Mouse (Mus musculus) hindbrain, postnatal 0 days (tissue): ENCODE results near the gene Actn3. TPM values are rescaled to one million over a fixed set of nuclear protein-coding genes. Genes with fewer than 3 reads are reported as not detected.
"Not testable (repeated sequence)": the region's sequence is repeated elsewhere in the genome, so short reads cannot be mapped to it uniquely, and the experiment has no call there.

Experiments used
- ATAC-seq: fragments of 200-750 bp; cut with Nextera tagmentation; 2 replicates; pipeline ENCODE4 v1.8.0; 2017; ENCODE audit warnings: mild to moderate bottlenecking, moderate TSS enrichment, moderate library complexity
- DNase-seq: peaks from one replicate; pipeline ENCODE4 v3.0.0-alpha.2; 2015; ENCODE audit warnings: low spot score
- H3K27ac ChIP-seq: fragments of 300-500 bp; sonication (generic); 2 replicates; pipeline ENCODE4 v1.5.1; 2014; ENCODE audit warnings: mild to moderate bottlenecking
- H3K27me3 ChIP-seq: fragments of 300-500 bp; sonication (generic); 2 replicates; pipeline ENCODE4 v1.6.1; 2014; ENCODE audit warnings: low read length, mixed read lengths; ENCODE audit not compliant: insufficient read depth
- H3K36me3 ChIP-seq: fragments of 300-500 bp; sonication (generic); 2 replicates; pipeline ENCODE4 v1.6.1; 2014; ENCODE audit warnings: low read length, mixed read lengths; ENCODE audit not compliant: insufficient read depth
- H3K4me1 ChIP-seq: fragments of 300-500 bp; sonication (generic); 2 replicates; pipeline ENCODE4 v1.6.1; 2014; ENCODE audit warnings: antibody characterized with exemption, low read length, mixed read lengths; ENCODE audit not compliant: insufficient read depth
- H3K4me2 ChIP-seq: fragments of 300-500 bp; sonication (generic); 2 replicates; pipeline ENCODE4 v1.6.1; 2014; ENCODE audit warnings: low read depth, mild to moderate bottlenecking, low read length, moderate library complexity, mixed read lengths
- H3K4me3 ChIP-seq: fragments of 300-500 bp; sonication (generic); 2 replicates; pipeline ENCODE4 v1.5.1; 2014; ENCODE audit warnings: low read length
- H3K9ac ChIP-seq: fragments of 300-500 bp; sonication (generic); replicated peaks from 2 replicates; pipeline ENCODE4 v1.6.1; 2014; ENCODE audit warnings: mild to moderate bottlenecking, low read length, moderate library complexity, mixed read lengths
- H3K9me3 ChIP-seq: fragments of 300-500 bp; sonication (generic); 2 replicates; pipeline ENCODE4 v1.6.1; 2016; ENCODE audit warnings: low read length, mixed read lengths
- CTCF ChIP-seq: IDR thresholded peaks from 2 replicates; pipeline ENCODE4 v1.5.1; 2016; ENCODE audit warnings: antibody characterized with exemption, control low read depth, low read depth
- WGBS: fragments of 180-500 bp; shearing (Covaris S2); extraction: QIAGEN DNeasy Blood & Tissue Kit; methylation state at CpG from one replicate; pipeline ENCODE4 v1.1.7; 2014; 5-methylcytosine and 5-hydroxymethylcytosine counted together
- polyA plus RNA-seq: library from polyadenylated mRNA; unstranded; fragments of >200 nt; fragmentation: Nextera tagmentation; extraction: Ambion mirVana; gene quantifications from 2 replicates; pipeline ENCODE4 v1.2.1, GENCODE M21; 2015
- total RNA-seq: library from RNA; depleted of rRNA; stranded (reverse); fragments of >200 nt; gene quantifications from 2 replicates; pipeline ENCODE4 v1.2.3, GENCODE M21; 2014; rRNA removed

Gene Actn3
- total and polyA plus RNA-seq, 2 experiments from 2014 or later = 3.8 to 6.8 TPM

- WGBS = 61% methylated on average over 1 of the region's 1 CpGs
Measured at GRCm38 (mm10) chr19:4817182-4817835, 60.4 kb downstream of the Actn3 start.

GRCm38 (mm10) chr19:4813015-4813414 lies 64.7 kb downstream of the Actn3 start:
- Histone ChIP-seq H3K4me1 (peaks cover 12% of the 10 kb centered on the region; the same call in 1 of the 2 replicates), H3K27ac (no peak overlapping the region), H3K9me3 (no peaks in the 10 kb centered on the region), H3K27me3 (no peaks in the 10 kb centered on the region), H3K36me3 (no peaks in the 10 kb centered on the region), H3K4me3 (no peak overlapping the region), H3K9ac (no peak overlapping the region), H3K4me2 (no peak overlapping the region)
- 79% methylated on average over 6 of the region's 6 CpGs for WGBS
- ATAC-seq = no peak
- peak; percentile 42 for DNase-seq
- peak; percentile 47 for TF ChIP-seq CTCF

More at GRCm38 (mm10) chr19:4817182-4817835, 60.4 kb downstream of the Actn3 start:
- no peak overlapping the region for H3K27ac ChIP-seq
- H3K4me1 ChIP-seq = no peaks in the 10 kb centered on the region
- TF ChIP-seq CTCF = no peak
- no peak overlapping the region for H3K4me2 ChIP-seq
- H3K27me3 ChIP-seq = no peaks in the 10 kb centered on the region
- no peak for DNase-seq
- ATAC-seq = no peak
- H3K9me3 ChIP-seq = no peaks in the 10 kb centered on the region
- no peaks in the 10 kb centered on the region for H3K36me3 ChIP-seq
- no peak overlapping the region for H3K4me3 ChIP-seq
- H3K9ac ChIP-seq = no peak overlapping the region

GRCm38 (mm10) chr19:4812334-4812949 lies 65.3 kb downstream of the Actn3 start:
- not testable (repeated sequence) for H3K9me3 ChIP-seq, H3K27me3 ChIP-seq, DNase-seq, ATAC-seq, H3K36me3 ChIP-seq
- Histone ChIP-seq H3K4me3 (peak overlapping the region; percentile 83), H3K4me2 (peak overlapping the region; percentile 92), H3K27ac (peak overlapping the region; percentile 95; the same call in 1 of the 2 replicates), H3K9ac (peak overlapping the region; percentile 71; the same call in 1 of the 2 replicates), H3K4me1 (peaks cover 12% of the 10 kb centered on the region; the same call in 1 of the 2 replicates)
- 79% methylated on average over 8 of the region's 8 CpGs for WGBS
- 0 out of 2 replicates have a peak, but pooled peaks have one; percentile 20 for TF ChIP-seq CTCF

GRCm38 (mm10) chr19:4811909-4812242 lies 65.8 kb downstream of the Actn3 start:
- Histone ChIP-seq H3K9me3 (no peaks in the 10 kb centered on the region), H3K36me3 (no peaks in the 10 kb centered on the region), H3K4me1 (peaks cover 12% of the 10 kb centered on the region; the same call in 1 of the 2 replicates), H3K9ac (peak overlapping the region; percentile 71; the same call in 1 of the 2 replicates), H3K4me3 (peak overlapping the region; percentile 83), H3K27ac (peak overlapping the region; percentile 95), H3K27me3 (no peaks in the 10 kb centered on the region), H3K4me2 (peak overlapping the region; percentile 92)
- ATAC-seq = peak; percentile 42
- WGBS = 5% methylated on average over 12 of the region's 12 CpGs
- no peak for DNase-seq
- TF ChIP-seq CTCF = no peak

Other genes starting within 250 kb of the Actn3 start
- gene Gm960, start 179.2 kb downstream of the Actn3 start, total RNA-seq = 1.3 and 4.2 TPM in 2 replicates
- gene Gm960, start 179.2 kb downstream of the Actn3 start, polyA plus RNA-seq = 5.2 and 5.5 TPM in 2 replicates
- 143 and 164 TPM in 2 replicates for gene Sptbn2, start 166.7 kb downstream of the Actn3 start, total RNA-seq
- 17.9 TPM in 2 replicates for gene Sptbn2, start 166.7 kb downstream of the Actn3 start, polyA plus RNA-seq
- 59.2 and 69.4 TPM in 2 replicates for gene Rbm4b, start 121.4 kb downstream of the Actn3 start, total RNA-seq
- gene Rbm4b, start 121.4 kb downstream of the Actn3 start, polyA plus RNA-seq = 81.8 and 84.8 TPM in 2 replicates
- 85.3 and 85.6 TPM in 2 replicates for gene Rbm4, start 84.0 kb downstream of the Actn3 start, total RNA-seq
- 39.7 and 40.9 TPM in 2 replicates for gene Rbm4, start 84.0 kb downstream of the Actn3 start, polyA plus RNA-seq
- 6.9 and 9.8 TPM in 2 replicates for gene Gm21992, start 66.3 kb downstream of the Actn3 start, total RNA-seq
- 11.9 and 19.8 TPM in 2 replicates for gene Gm21992, start 66.3 kb downstream of the Actn3 start, polyA plus RNA-seq
- 40.1 and 45.6 TPM in 2 replicates for gene Rbm14, start 66.3 kb downstream of the Actn3 start, total RNA-seq
- gene Rbm14, start 66.3 kb downstream of the Actn3 start, polyA plus RNA-seq = 37.5 TPM in 2 replicates
- 21.2 and 32.0 TPM in 2 replicates for gene Ccs, start 38.6 kb downstream of the Actn3 start, total RNA-seq
- 48.4 and 51.1 TPM in 2 replicates for gene Ccs, start 38.6 kb downstream of the Actn3 start, polyA plus RNA-seq
- gene Ccdc87, start 38.5 kb downstream of the Actn3 start, total RNA-seq = 0.72 and 0.89 TPM in 2 replicates
- 0.71 and 0.83 TPM in 2 replicates for gene Ccdc87, start 38.5 kb downstream of the Actn3 start, polyA plus RNA-seq
- gene Ctsf, start 22.8 kb downstream of the Actn3 start, total RNA-seq = 80.2 and 147 TPM in 2 replicates
- 98.2 and 106 TPM in 2 replicates for gene Ctsf, start 22.8 kb downstream of the Actn3 start, polyA plus RNA-seq
- gene Zdhhc24, start 759 bp upstream of the Actn3 start, total RNA-seq = 29.1 and 30.7 TPM in 2 replicates
- 17.4 and 20.9 TPM in 2 replicates for gene Zdhhc24, start 759 bp upstream of the Actn3 start, polyA plus RNA-seq
- gene Bbs1, start 28.7 kb upstream of the Actn3 start, total RNA-seq = 17.9 and 37.6 TPM in 2 replicates
- 7.3 and 9.1 TPM in 2 replicates for gene Bbs1, start 28.7 kb upstream of the Actn3 start, polyA plus RNA-seq
- 94.0 and 111 TPM in 2 replicates for gene Dpp3, start 50.4 kb upstream of the Actn3 start, total RNA-seq
- gene Dpp3, start 50.4 kb upstream of the Actn3 start, polyA plus RNA-seq = 78.3 and 79.2 TPM in 2 replicates
- 11.9 and 13.4 TPM in 2 replicates for gene Peli3, start 65.2 kb upstream of the Actn3 start, total RNA-seq
- 8.1 and 8.6 TPM in 2 replicates for gene Peli3, start 65.2 kb upstream of the Actn3 start, polyA plus RNA-seq
- 83.5 and 90.4 TPM in 2 replicates for gene Mrpl11, start 84.2 kb upstream of the Actn3 start, total RNA-seq
- 138 and 139 TPM in 2 replicates for gene Mrpl11, start 84.2 kb upstream of the Actn3 start, polyA plus RNA-seq
- gene Npas4, start 112.4 kb upstream of the Actn3 start, total RNA-seq = 1.9 and 3.0 TPM in 2 replicates
- 0.13 and 0.20 TPM in 2 replicates for gene Npas4, start 112.4 kb upstream of the Actn3 start, polyA plus RNA-seq
- gene Slc29a2, start 146.0 kb upstream of the Actn3 start, total RNA-seq = 13.9 and 22.5 TPM in 2 replicates
- gene Slc29a2, start 146.0 kb upstream of the Actn3 start, polyA plus RNA-seq = 15.5 and 16.3 TPM in 2 replicates
- 166 and 178 TPM in 2 replicates for gene B4gat1, start 160.9 kb upstream of the Actn3 start, total RNA-seq
- 166 and 174 TPM in 2 replicates for gene B4gat1, start 160.9 kb upstream of the Actn3 start, polyA plus RNA-seq
- gene AC124502.3, start 161.0 kb upstream of the Actn3 start, total RNA-seq = 4.5 and 8.5 TPM in 2 replicates
- 2.4 and 3.0 TPM in 2 replicates for gene AC124502.3, start 161.0 kb upstream of the Actn3 start, polyA plus RNA-seq
- gene Brms1, start 163.4 kb upstream of the Actn3 start, total RNA-seq = 5.0 and 5.5 TPM in 2 replicates
- 22.5 and 22.6 TPM in 2 replicates for gene Brms1, start 163.4 kb upstream of the Actn3 start, polyA plus RNA-seq
- gene Rin1, start 172.6 kb upstream of the Actn3 start, total RNA-seq = 0.93 and 2.0 TPM in 2 replicates
- 0.72 and 0.86 TPM in 2 replicates for gene Rin1, start 172.6 kb upstream of the Actn3 start, polyA plus RNA-seq
- gene Cd248, start 190.2 kb upstream of the Actn3 start, total RNA-seq = 15.4 and 16.4 TPM in 2 replicates
- gene Cd248, start 190.2 kb upstream of the Actn3 start, polyA plus RNA-seq = 10.7 and 12.5 TPM in 2 replicates
- 68.9 and 76.6 TPM in 2 replicates for gene Tmem151a, start 207.6 kb upstream of the Actn3 start, total RNA-seq
- 61.0 and 71.5 TPM in 2 replicates for gene Tmem151a, start 207.6 kb upstream of the Actn3 start, polyA plus RNA-seq
- 59.7 and 69.0 TPM in 2 replicates for gene Yif1a, start 210.6 kb upstream of the Actn3 start, total RNA-seq
- gene Yif1a, start 210.6 kb upstream of the Actn3 start, polyA plus RNA-seq = 66.6 and 68.0 TPM in 2 replicates
- gene Cnih2, start 220.6 kb upstream of the Actn3 start, total RNA-seq = 549 and 573 TPM in 2 replicates
- gene Cnih2, start 220.6 kb upstream of the Actn3 start, polyA plus RNA-seq = 358 and 397 TPM in 2 replicates
- 272 and 291 TPM in 2 replicates for gene Rab1b, start 229.2 kb upstream of the Actn3 start, total RNA-seq
- gene Rab1b, start 229.2 kb upstream of the Actn3 start, polyA plus RNA-seq = 229 and 230 TPM in 2 replicates
- 191 and 227 TPM in 2 replicates for gene Klc2, start 240.7 kb upstream of the Actn3 start, total RNA-seq
- 75.6 and 76.6 TPM in 2 replicates for gene Klc2, start 240.7 kb upstream of the Actn3 start, polyA plus RNA-seq